Mouse (Mus musculus) liver, adult 2 months (tissue): Measurements from ENCODE around the gene Meis2.

ENCODE experiments used
- CTCF ChIP-seq: fragments of 200-500 bp; IDR thresholded peaks from 2 replicates; pipeline ENCODE4 v1.5.1; 2011; ENCODE audit warnings: low read depth, low read length, control low read depth
- POLR2A ChIP-seq: fragments of 200-500 bp; IDR thresholded peaks from 2 replicates; pipeline ENCODE4 v1.6.1; 2011; ENCODE audit warnings: low read length, control low read depth; ENCODE audit not compliant: insufficient read depth; ENCODE audit errors: extremely low read depth

- no peak for TF ChIP-seq CTCF
- no peak for TF ChIP-seq POLR2A
These were observed 3.3 kb upstream of the Meis2 start for GRCm38 (mm10) chr2:116068901-116069300.
